Mouse (Mus musculus) testis, postnatal 10 days (tissue): ENCODE results near the gene Cpxm1.
"Not testable (repeated sequence)": the region's sequence is repeated elsewhere in the genome, so short reads cannot be mapped to it uniquely, and the experiment has no call there.

Source experiments
- DNase-seq: peaks from one replicate; pipeline ENCODE4 v3.0.0; 2021; ENCODE audit warnings: low spot score

Gene Cpxm1

DNA sequence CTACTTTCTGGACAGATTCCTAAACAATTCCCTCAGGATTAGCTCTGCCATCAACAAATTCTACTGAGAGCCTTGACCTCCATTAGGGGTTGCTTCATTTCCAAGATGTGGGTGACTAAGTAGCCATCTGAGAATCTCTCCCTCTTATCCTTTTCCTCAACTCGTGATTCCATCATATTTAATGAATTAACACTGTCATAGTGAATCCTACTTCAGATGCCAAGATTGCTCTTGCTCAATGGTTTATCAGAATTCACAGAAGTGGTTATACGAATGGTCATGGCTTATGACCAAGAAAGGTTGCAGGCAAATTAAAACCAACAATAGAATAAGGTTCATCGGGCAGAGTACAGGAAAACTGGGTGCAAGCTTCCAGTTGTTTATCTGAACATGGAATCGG lies 4.5 kb upstream of the Cpxm1 start:
- no peak for DNase-seq

DNA sequence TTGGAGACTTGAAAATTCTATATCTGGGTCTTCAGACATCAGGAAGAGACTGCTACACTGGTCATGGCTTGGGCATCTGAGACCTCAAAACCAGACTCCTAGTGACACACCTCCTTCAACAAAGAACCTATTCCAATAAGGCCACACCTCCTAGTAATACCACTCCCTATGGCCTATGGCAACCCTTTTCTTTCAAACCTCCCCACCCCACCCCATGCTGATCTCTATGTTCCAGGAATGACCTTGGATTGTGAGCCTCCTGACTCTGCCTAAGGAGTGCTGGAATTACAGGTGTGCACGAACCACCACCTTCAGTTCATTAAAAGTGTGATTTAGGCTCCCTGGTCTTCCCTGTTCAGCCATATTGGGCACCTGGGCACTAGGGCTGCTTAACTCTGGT lies 2.7 kb upstream of the Cpxm1 start:
- DNase-seq = no peak

DNA sequence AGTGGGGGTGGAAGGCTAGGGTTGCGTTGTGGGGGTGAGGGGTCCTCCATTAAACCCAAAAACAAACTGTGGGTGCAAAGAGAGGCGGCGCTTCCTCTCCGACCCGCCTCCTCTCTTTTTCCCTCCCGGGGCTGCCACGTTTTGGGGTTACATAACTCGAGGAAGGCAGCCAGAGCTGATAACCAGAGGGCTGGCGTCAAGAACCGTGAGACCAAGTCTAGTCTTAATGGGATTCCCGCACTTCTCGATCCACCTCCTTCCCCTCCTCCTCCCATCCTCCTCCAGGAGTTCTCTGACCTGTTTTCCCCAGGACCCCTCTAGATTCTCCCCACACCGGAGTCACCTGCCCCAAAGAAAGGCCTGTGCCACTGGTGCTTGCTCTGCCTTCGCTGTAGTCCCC lies 717 bp upstream of the Cpxm1 start:
- DNase-seq = no peak

DNA sequence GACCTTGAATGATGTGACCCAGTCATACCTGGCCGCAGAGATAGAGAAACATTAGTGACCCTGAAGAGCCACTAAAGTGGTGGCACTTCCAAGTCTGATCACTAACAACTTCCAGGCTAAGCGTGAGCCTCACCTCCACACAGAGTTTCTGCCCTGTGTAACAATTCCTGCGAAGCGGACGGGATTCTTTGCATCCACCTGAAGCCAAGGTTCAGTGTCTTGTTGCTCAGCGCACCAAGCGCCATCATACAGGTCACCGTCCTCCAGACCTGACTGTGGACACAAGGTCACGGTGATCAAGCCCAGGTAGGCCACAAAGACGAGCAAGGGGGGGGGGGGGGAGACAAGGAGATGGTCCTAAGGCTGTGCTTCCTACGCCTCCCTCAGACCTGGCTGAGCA lies 1.7 kb downstream of the Cpxm1 start:
- DNase-seq = no peak

DNA sequence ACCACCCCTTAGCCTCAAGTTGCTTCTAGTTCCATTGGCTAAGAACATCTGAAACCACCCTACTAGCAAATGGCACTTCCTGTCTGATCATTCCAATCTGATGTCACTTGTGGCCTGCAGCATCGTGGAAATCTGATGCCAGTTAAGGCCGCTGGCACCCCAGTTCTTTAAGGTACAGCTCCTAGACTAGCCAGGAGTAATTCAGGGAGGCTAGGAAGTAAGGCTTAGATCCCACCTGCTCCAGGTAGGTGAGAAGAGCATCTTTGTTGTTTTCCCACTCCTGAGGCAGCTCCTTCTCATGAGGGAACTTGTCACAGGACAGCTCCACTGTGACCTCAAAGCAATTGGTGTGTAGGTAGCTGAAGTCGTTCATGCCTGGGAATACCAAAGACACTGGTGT lies 4.5 kb downstream of the Cpxm1 start:
- DNase-seq = no peak

DNA sequence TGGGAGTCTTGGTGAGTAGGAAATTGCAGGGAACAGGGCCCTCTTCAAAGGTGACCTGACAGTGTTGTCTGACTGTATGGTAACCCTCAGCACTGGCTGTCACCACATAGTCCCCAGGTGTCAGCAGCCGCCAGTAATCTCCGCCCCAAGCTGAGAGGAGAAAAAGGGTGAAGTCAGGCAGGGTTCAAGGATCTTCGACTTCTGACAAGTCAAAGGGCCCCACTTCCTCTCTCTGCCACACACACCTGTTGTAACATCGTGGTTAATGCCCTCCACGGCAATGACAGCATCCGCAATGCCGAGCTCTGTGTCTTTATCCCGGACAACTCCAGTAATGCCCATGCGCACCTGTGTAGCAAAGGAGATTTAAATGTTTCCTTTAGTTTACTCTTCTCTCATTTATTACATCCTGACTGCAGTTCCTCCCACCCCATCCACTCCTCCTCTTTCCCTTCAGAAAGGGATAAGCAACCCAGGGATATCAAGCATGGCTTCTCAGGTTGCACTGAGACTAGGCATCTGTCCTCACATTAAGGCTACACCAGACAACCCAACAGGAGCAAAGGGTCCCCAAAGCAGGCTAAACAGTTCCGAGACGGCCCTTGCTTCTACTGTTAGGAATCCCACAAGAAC lies 6.3 kb downstream of the Cpxm1 start:
- no peak for DNase-seq

DNA sequence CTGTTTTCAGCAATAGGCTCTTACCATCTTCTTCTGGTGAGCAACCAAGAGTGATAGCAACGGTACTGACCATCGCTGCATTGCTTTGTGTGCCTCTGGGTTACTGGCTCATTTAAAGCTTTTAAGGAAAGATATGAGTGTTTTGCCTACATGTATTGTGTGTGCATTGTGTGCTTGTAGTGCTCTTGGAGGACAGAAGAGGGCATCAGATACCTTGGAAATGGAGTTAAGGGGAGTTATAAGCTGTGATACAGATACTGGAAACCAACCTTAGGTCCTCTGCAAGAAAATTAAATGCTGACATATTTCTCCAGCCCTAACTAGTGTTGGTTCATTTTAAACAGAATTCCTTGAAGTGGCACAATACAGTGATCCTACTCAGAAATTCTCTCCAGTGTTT lies 8.6 kb downstream of the Cpxm1 start:
- no peak for DNase-seq

DNA sequence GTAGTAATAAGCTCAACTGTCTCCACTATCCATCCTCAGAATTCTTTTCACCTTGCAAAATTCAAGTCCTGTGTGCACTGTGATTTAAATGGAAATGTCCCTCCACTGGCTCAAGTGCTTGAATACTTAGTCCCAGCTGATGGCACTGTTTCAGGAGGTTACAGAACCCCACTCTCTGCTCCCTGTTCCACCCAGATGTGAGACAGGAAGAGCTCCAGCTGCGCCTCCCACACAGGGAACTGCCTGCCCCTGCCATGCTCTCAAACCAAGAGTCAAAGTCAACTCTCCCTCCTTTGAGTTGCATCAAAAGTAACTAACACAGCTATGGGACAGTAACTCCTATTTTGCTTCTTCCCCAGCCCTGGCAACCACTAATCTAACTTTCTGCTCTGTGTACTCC lies 11.2 kb downstream of the Cpxm1 start:
- DNase-seq = no peak

DNA sequence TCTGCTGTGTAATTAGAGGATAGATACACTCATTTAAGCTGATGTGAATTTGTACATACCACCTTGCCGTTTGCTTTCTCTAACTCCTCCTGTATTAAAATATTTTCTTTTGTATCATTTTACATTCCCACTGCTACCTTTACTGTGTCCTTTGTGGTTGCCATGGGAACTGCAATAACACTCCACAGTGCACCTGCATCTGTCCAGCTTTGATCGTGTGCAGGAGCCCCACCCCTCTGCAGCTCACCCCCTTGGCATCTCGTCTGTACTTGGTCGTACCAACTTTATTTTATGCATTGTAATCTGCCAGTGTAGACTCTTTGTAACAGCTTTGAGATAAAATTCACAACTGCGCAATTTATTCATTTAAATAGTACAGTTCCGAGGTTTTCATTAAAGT lies 13.5 kb downstream of the Cpxm1 start:
- no peak for DNase-seq

DNA sequence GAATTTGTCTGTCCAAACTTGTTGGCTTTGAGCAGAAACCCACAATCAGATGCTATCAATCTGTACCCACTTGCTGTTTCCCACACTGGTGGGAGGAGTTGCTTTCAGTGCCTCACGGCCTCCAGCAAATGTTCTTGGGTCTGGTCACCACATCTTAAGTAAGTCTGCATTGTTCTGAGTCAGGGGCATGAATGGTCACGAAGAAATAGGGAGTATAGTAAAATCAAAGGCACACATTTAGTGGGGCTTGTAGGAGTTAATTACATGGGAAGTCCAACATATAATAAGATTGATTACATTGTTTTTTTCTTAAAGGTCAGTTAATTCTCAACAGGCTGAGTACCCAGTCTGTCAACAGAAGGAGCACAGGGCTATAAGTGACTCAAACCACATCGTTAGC lies 14.2 kb downstream of the Cpxm1 start:
- no peak for DNase-seq

DNA sequence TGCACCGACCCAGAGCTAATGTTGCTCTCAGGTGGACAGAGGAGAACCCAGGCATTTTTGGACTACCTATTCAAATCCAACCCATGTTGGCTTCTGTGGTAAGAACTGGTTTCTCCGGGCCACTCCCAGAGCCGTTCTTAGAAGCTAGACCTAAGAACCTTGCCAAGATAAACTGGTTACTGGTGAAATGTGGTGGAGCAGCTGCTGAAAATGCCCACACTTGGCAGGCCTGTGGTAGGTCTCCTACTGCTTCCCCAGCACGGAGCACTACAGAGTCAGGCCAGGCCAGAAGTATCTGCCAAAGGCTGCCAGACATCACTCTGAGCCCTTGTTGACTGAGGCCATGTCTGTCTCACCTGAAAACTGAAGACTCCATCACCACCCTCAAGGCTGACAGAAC lies 22.4 kb downstream of the Cpxm1 start:
- DNase-seq = no peak

DNA sequence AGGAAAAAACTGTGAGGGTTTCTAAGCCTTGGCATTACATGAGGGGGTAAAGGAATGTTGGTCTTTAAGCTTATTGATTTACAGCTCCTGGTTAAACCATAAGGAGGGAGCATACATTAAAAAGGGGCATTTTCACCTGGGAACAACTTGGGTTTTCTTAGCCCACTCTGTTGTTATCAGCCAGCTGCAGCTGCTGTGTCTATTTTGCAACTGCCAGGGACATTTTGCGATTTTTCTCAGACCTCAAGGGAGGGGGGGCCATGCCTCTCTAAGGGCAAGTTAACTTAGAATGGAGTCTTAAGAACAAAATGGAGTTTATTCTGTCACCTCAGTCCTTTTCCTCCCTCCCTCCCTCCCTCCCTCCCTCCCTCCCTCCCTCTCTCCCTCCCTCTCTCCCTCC lies 24.3 kb downstream of the Cpxm1 start:
- not testable (repeated sequence) for DNase-seq

DNA sequence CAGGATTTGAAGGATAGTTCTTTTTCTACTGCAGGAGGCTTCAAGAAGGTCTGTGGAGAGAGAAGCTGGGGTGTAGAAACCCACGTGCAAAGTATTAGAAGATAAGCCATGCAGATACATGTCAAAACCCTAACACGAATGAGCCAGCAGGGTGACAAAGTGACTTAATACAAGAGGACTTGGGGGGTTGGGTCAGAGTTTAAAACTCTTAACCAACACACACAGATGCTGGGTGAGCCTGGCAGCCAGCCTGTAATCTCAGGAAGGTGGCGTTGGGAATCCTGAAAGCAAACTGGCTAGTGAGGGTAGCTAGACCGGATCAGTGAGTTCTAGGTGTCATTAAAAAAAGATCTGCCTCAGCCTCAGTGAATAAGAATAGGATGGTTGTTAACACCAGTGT lies 30.0 kb downstream of the Cpxm1 start:
- no peak for DNase-seq

DNA sequence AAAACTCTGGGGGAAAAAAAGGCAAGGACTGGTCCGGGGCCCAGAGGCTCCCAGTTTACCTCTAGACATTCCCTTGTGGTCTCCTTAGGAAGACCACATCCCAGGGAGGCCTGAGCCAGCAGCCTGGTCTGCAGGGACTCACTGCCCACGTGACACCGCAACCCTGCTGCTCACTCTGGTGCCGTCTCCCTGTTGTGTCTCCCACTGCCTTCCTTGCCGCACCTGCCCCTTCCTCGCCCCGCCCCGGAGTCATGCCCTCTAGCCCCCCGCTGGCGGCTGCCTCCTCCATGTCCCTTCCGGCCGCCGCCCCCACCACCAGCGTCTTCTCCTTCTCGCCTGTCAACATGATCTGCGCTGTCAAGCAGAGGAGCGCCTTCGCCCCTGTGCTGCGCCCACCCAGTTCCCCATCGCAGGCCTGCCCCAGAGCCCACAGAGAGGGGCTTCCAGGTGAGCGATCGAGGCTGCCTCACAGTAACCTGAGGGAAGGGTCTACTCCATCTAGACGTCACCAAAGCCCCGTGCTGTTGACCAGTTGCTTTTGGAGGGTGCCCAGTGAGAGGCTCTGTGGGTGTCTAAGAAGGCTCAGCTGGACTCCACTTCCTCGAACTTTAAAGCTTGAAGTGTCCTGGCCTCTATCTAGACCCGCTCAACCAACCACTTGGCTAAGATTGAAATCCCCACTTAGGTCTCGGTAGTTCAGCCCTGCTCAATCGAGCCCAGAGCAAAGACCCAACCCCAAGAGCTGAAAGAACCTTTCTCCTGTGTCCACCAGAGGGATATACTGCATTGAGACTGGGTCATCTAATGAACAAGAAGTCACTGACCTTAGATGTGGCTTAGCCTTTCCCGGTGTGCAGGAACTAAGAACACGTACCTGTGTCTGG lies 31.9 kb downstream of the Cpxm1 start:
- no peak for DNase-seq

DNA sequence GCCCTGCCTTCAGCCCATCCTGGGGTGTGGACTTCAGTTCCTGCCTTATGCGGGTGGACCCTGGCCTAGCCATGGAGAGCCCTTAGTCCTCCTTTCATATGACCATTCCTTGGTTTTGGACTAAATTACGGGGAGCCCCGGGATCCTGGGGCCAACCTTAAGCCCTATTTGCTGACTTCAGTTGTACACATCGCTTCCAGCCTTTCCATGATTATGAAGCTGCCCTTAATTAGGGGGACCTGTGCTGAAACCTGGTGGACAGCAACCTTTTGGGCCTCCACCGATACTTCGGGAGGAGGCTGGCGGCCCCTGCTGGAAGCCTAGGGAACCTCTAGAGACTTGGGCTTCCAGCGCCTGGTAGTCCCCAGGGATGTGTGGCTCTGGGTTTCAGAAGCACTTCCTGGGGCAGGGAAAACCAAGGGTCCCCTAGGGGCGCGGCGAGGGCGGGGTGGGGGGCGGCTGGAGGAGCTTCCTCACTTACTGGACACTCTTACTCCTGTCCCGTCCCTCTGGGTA lies 34.8 kb downstream of the Cpxm1 start:
- DNase-seq = peak; percentile 86

DNA sequence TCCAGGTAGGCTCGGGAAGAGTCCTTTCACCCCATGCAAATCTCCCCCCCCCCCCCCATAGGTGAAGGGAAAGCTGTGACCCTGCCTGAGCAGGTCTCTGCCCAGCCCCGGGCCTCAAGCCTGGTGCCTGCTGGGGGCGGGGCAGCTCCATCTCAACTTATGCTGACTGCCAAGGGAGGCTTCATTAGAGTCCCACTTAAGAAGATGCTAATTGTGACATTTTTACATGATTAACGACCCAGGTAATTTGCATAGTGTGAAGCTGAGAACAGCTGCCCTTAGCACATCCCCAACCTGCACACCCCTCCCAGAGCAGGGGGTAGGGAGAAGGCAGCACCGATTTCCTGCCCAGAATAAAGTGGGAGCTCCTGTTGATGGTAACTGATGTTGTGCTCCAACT lies 38.5 kb downstream of the Cpxm1 start:
- no peak for DNase-seq

DNA sequence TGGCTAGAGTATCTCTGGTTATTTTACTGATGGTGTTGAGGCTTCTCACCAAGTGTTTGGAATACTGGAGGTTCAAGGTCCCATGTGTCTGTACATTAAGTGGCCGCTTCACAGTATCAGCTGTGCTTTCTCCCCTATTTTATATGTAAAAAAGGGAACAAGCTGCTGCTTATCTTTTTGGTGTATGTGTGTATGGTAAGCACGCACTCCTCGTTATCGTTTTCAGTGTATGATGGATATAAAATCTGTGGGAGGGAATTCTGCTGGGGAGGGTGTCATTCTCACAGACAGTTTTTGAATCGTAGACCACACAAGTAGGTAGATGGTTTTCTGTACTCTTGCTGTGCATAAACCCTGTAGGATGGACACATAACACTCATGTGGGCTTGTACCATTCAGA lies 39.8 kb downstream of the Cpxm1 start:
- no peak for DNase-seq

DNA sequence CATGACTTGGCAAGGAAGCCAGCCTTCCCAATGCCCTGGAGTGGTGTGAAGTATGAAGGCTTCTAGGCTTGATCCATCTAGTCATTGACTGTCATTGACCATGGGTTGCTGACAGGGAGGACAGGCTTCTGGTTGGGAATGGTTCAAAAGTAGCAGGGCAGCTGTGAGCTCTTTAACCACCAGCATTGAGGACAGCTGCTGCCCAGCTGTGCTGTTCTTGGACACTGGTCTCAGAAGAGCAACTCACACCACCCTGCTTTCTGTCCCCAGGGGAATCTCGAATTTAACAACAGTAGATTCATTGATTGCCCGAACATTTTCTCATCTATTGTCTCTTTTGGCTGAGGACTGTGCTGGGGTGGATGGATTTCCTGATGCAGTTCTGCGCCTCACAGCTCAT lies 43.5 kb downstream of the Cpxm1 start:
- no peak for DNase-seq

DNA sequence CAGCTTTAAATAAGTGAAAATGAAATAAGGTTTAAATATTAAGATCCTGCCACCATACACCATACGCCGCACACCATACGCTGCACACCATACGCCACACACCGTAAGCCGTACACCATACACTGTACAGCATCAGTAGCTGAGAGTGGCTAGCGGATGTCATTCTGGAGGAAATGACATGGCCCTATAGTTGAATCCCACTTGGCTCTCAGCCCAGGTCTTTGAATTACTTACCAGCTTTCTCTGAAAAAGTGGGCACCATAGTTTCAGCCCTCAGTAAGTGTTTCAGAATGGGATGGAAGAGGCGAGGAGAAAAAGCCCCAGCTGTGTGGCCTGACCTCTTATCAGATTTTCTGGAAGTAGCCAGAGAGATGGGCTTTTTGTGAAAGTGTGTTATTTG lies 44.0 kb downstream of the Cpxm1 start:
- no peak for DNase-seq

DNA sequence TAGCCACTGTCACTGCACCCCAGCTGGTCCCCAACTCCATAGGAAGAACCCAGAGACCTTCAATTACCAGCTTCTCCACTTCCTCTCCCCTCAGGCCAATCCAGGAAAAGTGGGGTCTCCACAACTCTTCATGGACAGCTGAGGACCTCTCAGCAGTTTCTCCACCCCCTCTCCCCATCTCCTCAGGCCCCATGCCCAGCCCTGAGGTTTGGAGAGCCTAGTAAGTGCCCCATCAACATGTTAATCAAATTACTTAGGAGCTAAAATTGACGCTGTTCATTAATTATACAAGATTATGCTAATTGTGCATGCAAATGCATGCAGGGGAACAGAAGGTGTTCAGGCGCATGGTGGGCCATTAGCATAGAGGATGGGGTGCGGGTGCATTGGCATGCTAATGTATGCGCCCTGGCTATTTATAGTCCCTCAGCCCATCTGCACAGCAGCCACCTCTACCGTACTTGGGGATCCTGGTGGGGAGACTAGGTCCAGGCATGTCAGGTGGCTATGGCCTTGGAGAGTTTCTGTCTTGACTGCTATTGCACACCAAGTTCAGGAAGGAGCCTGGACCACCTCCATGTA lies 45.5 kb downstream of the Cpxm1 start:
- no peak for DNase-seq

DNA sequence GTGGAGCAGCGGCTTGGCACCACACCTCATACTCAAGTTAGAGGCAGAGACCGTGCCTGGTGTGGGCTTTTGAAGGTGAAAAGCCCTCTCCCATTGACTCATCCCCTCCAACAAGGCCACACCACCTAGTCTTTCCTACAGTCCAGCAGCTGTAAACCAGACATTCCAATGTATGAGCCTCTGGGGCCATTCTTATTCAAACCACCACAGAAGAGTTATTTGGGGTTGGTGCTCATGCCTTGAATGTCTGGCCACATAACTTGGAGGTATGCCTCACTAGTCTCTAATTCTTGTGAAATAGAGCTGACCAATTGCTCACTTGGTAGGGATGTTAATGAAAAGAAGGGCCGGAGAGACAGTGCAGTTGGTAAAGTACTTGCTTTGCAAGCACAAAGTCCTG lies 47.0 kb downstream of the Cpxm1 start:
- no peak for DNase-seq

DNA sequence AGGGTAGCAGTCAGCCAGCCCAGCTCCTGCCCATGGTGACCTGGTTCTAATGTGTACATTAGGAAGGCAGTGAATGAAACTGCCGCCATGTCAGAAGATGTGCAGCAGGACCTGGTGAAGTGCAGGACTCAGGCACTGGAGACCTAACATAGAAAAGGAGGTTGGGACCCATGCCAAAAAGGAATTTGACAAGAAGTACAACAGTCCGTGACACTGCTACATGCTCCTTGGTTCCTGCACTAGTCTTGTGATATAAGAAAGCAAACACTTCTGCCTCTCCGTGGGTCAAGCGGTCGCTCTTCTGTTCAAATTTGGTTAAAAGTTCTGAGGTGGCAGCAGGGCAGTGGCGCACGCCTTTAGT lies 56.2 kb downstream of the Cpxm1 start:
- DNase-seq = no peak
